Mouse (Mus musculus): Measurements from ENCODE around the gene Homer1. TPM values are rescaled to one million over a fixed set of nuclear protein-coding genes. Genes with fewer than 3 reads are reported as not detected.

The Homer1 gene
- polyA plus RNA-seq, 1 experiment = 3.7 TPM

- no peak overlapping the region for H3K4me3 ChIP-seq
- no peaks in the 10 kb centered on the region for H3K36me3 ChIP-seq (ENCODE audit: control insufficient read depth, insufficient read depth)
- no peaks in the 10 kb centered on the region for H3K27me3 ChIP-seq (ENCODE audit: control insufficient read depth, insufficient read depth, insufficient read length)
- peaks cover 67% of the 10 kb centered on the region for H3K79me2 ChIP-seq (ENCODE audit: control insufficient read depth, insufficient read depth)
- H3ac ChIP-seq (ENCODE audit: control insufficient read depth, insufficient read length) = no peak overlapping the region
- TF ChIP-seq MYOD1 (IDR thresholded peaks at IDR 0.05; ENCODE audit: control insufficient read depth in 1 of 3, insufficient read length in 2 of 3, low read depth in 2 of 3) (peak; percentile 76 to 80 (median 77)), E2F4 (IDR thresholded peaks at IDR 0.05; ENCODE audit: insufficient read depth) (no peak), TCF12 (IDR thresholded peaks at IDR 0.05; ENCODE audit: insufficient read depth, poor library complexity, severe bottlenecking) (peak; percentile 53)
- H3K4me2 ChIP-seq (ENCODE audit: low read depth) = peak overlapping the region; percentile 81
Measured at GRCm38 (mm10) chr13:93307700-93308099, 8.3 kb downstream of the Homer1 start.

GRCm38 (mm10) chr13:93309295-93309694, 9.9 kb downstream of the Homer1 start:
- Histone ChIP-seq H3K79me2 (ENCODE audit: control insufficient read depth, insufficient read depth) (peaks cover 83% of the 10 kb centered on the region), H3K4me2 (ENCODE audit: low read depth) (no peak overlapping the region), H3ac (ENCODE audit: control insufficient read depth, insufficient read length) (no peak overlapping the region), H3K36me3 (ENCODE audit: control insufficient read depth, insufficient read depth) (no peaks in the 10 kb centered on the region), H3K4me3 (no peak overlapping the region), H3K27me3 (ENCODE audit: control insufficient read depth, insufficient read depth, insufficient read length) (no peaks in the 10 kb centered on the region)
- TF ChIP-seq CEBPB (IDR thresholded peaks at IDR 0.05; ENCODE audit: insufficient read depth, poor library complexity, severe bottlenecking) = no peak
- no peak for TF ChIP-seq USF1 (IDR thresholded peaks at IDR 0.05; ENCODE audit: low read depth)
- TF ChIP-seq MYOG (IDR thresholded peaks at IDR 0.05; ENCODE audit: control insufficient read depth in 1 of 3, insufficient read depth in 1 of 3, insufficient read length in 2 of 3, low read depth in 2 of 3) = no peak
- TF ChIP-seq POLR2AphosphoS2 (IDR thresholded peaks at IDR 0.05; ENCODE audit: insufficient read length, low read depth) = no peak
- no peak for TF ChIP-seq E2F4 (IDR thresholded peaks at IDR 0.05; ENCODE audit: insufficient read depth)

- no peak overlapping the region for H3K4me2 ChIP-seq (ENCODE audit: low read depth)
- no peak overlapping the region for H3K4me3 ChIP-seq
- TF ChIP-seq TCF3 (IDR thresholded peaks at IDR 0.05; ENCODE audit: insufficient read length, low read depth) (no peak), MYOG (IDR thresholded peaks at IDR 0.05; ENCODE audit: control insufficient read depth in 1 of 3, insufficient read depth in 1 of 3, insufficient read length in 2 of 3, low read depth in 2 of 3) (no peak), CEBPB (IDR thresholded peaks at IDR 0.05; ENCODE audit: insufficient read depth, poor library complexity, severe bottlenecking) (no peak), SRF (IDR thresholded peaks at IDR 0.05; ENCODE audit: control insufficient read depth, insufficient read length, low read depth) (no peak)
- H3K36me3 ChIP-seq (ENCODE audit: control insufficient read depth, insufficient read depth) = no peaks in the 10 kb centered on the region
- H3K79me2 ChIP-seq (ENCODE audit: control insufficient read depth, insufficient read depth) = peaks cover 83% of the 10 kb centered on the region
- H3K27me3 ChIP-seq (ENCODE audit: control insufficient read depth, insufficient read depth, insufficient read length) = no peaks in the 10 kb centered on the region
- no peak overlapping the region for H3ac ChIP-seq (ENCODE audit: control insufficient read depth, insufficient read length)
Measured at GRCm38 (mm10) chr13:93312518-93312917, 13.1 kb downstream of the Homer1 start.

GRCm38 (mm10) chr13:93314322-93314721, 14.9 kb downstream of the Homer1 start:
- no peaks in the 10 kb centered on the region for H3K27me3 ChIP-seq (ENCODE audit: control insufficient read depth, insufficient read depth, insufficient read length)
- no peak overlapping the region for H3K4me2 ChIP-seq (ENCODE audit: low read depth)
- H3K4me3 ChIP-seq = no peak overlapping the region
- peaks cover 83% of the 10 kb centered on the region for H3K79me2 ChIP-seq (ENCODE audit: control insufficient read depth, insufficient read depth)
- H3K36me3 ChIP-seq (ENCODE audit: control insufficient read depth, insufficient read depth) = no peaks in the 10 kb centered on the region
- TF ChIP-seq MYOG (IDR thresholded peaks at IDR 0.05; ENCODE audit: control insufficient read depth in 1 of 3, insufficient read depth in 1 of 3, insufficient read length in 2 of 3, low read depth in 2 of 3) = no peak
- no peak for TF ChIP-seq REST (IDR thresholded peaks at IDR 0.05; ENCODE audit: insufficient read depth, insufficient read length)
- no peak for TF ChIP-seq MYOD1 (IDR thresholded peaks at IDR 0.05; ENCODE audit: control insufficient read depth in 1 of 3, insufficient read length in 2 of 3, low read depth in 2 of 3)
- TF ChIP-seq SRF (IDR thresholded peaks at IDR 0.05; ENCODE audit: control insufficient read depth, insufficient read length, low read depth) = no peak
- no peak for TF ChIP-seq MAX (IDR thresholded peaks at IDR 0.05; ENCODE audit: low read depth)
- TF ChIP-seq USF1 (IDR thresholded peaks at IDR 0.05; ENCODE audit: low read depth) = no peak
- TF ChIP-seq TCF12 (IDR thresholded peaks at IDR 0.05; ENCODE audit: insufficient read depth, poor library complexity, severe bottlenecking) = no peak
- H3ac ChIP-seq (ENCODE audit: control insufficient read depth, insufficient read length) = no peak overlapping the region

GRCm38 (mm10) chr13:93320089-93320488, 20.7 kb downstream of the Homer1 start:
- H3ac ChIP-seq (ENCODE audit: control insufficient read depth, insufficient read length) = no peak overlapping the region
- H3K79me2 ChIP-seq (ENCODE audit: control insufficient read depth, insufficient read depth) = peaks cover 42% of the 10 kb centered on the region
- H3K4me3 ChIP-seq = no peak overlapping the region
- H3K4me2 ChIP-seq (ENCODE audit: low read depth) = no peak overlapping the region
- H3K27me3 ChIP-seq (ENCODE audit: control insufficient read depth, insufficient read depth, insufficient read length) = no peaks in the 10 kb centered on the region
- TF ChIP-seq MYOD1 (IDR thresholded peaks at IDR 0.05; ENCODE audit: control insufficient read depth in 1 of 3, insufficient read length in 2 of 3, low read depth in 2 of 3) (no peak), CEBPB (IDR thresholded peaks at IDR 0.05; ENCODE audit: insufficient read depth, poor library complexity, severe bottlenecking) (no peak), REST (IDR thresholded peaks at IDR 0.05; ENCODE audit: insufficient read depth, insufficient read length) (no peak), POLR2AphosphoS2 (IDR thresholded peaks at IDR 0.05; ENCODE audit: insufficient read length, low read depth) (no peak), SRF (IDR thresholded peaks at IDR 0.05; ENCODE audit: control insufficient read depth, insufficient read length, low read depth) (no peak), MYOG (IDR thresholded peaks at IDR 0.05; ENCODE audit: control insufficient read depth in 1 of 3, insufficient read depth in 1 of 3, insufficient read length in 2 of 3, low read depth in 2 of 3) (no peak), E2F4 (IDR thresholded peaks at IDR 0.05; ENCODE audit: insufficient read depth) (no peak), USF1 (IDR thresholded peaks at IDR 0.05; ENCODE audit: low read depth) (no peak), TCF3 (IDR thresholded peaks at IDR 0.05; ENCODE audit: insufficient read length, low read depth) (no peak), MAX (IDR thresholded peaks at IDR 0.05; ENCODE audit: low read depth) (no peak), POLR2A (IDR thresholded peaks at IDR 0.05; ENCODE audit: insufficient read length, low read depth) (no peak), TCF12 (IDR thresholded peaks at IDR 0.05; ENCODE audit: insufficient read depth, poor library complexity, severe bottlenecking) (no peak)
- no peaks in the 10 kb centered on the region for H3K36me3 ChIP-seq (ENCODE audit: control insufficient read depth, insufficient read depth)
